Mouse (Mus musculus): Measurements from ENCODE around the gene Msgn1. TPM values are rescaled to one million over a fixed set of nuclear protein-coding genes. Genes with fewer than 3 reads are reported as not detected.

The Msgn1 gene
- polyA plus RNA-seq, 1 experiment = not detected

GRCm38 (mm10) chr12:11198026-11198425 is 10.7 kb downstream of the Msgn1 start:
- Histone ChIP-seq H3K4me2 (ENCODE audit: low read depth) (no peak overlapping the region), H3K4me3 (no peak overlapping the region), H3ac (ENCODE audit: control insufficient read depth, insufficient read length) (no peak overlapping the region), H3K36me3 (ENCODE audit: control insufficient read depth, insufficient read depth) (no peaks in the 10 kb centered on the region), H3K79me2 (ENCODE audit: control insufficient read depth, insufficient read depth) (no peaks in the 10 kb centered on the region), H3K27me3 (ENCODE audit: control insufficient read depth, insufficient read depth, insufficient read length) (no peaks in the 10 kb centered on the region)
- no peak for TF ChIP-seq TCF3 (IDR thresholded peaks at IDR 0.05; ENCODE audit: insufficient read length, low read depth)
- TF ChIP-seq SRF (IDR thresholded peaks at IDR 0.05; ENCODE audit: control insufficient read depth, insufficient read length, low read depth) = no peak
- no peak for TF ChIP-seq MYOD1 (IDR thresholded peaks at IDR 0.05; ENCODE audit: control insufficient read depth in 1 of 3, insufficient read length in 2 of 3, low read depth in 2 of 3)
- no peak for TF ChIP-seq TCF12 (IDR thresholded peaks at IDR 0.05; ENCODE audit: insufficient read depth, poor library complexity, severe bottlenecking)
- TF ChIP-seq CEBPB (IDR thresholded peaks at IDR 0.05; ENCODE audit: insufficient read depth, poor library complexity, severe bottlenecking) = no peak
- TF ChIP-seq MYOG (IDR thresholded peaks at IDR 0.05; ENCODE audit: control insufficient read depth in 1 of 3, insufficient read depth in 1 of 3, insufficient read length in 2 of 3, low read depth in 2 of 3) = no peak
- no peak for TF ChIP-seq USF1 (IDR thresholded peaks at IDR 0.05; ENCODE audit: low read depth)
- no peak for TF ChIP-seq E2F4 (IDR thresholded peaks at IDR 0.05; ENCODE audit: insufficient read depth)
- TF ChIP-seq REST (IDR thresholded peaks at IDR 0.05; ENCODE audit: insufficient read depth, insufficient read length) = no peak
- no peak for TF ChIP-seq MAX (IDR thresholded peaks at IDR 0.05; ENCODE audit: low read depth)
- no peak for TF ChIP-seq POLR2AphosphoS2 (IDR thresholded peaks at IDR 0.05; ENCODE audit: insufficient read length, low read depth)
- no peak for TF ChIP-seq POLR2A (IDR thresholded peaks at IDR 0.05; ENCODE audit: insufficient read length, low read depth)

GRCm38 (mm10) chr12:11196830-11197229 is 11.9 kb downstream of the Msgn1 start:
- no peak for TF ChIP-seq MYOD1 (IDR thresholded peaks at IDR 0.05; ENCODE audit: control insufficient read depth in 1 of 3, insufficient read length in 2 of 3, low read depth in 2 of 3)
- no peak for TF ChIP-seq TCF3 (IDR thresholded peaks at IDR 0.05; ENCODE audit: insufficient read length, low read depth)
- TF ChIP-seq MYOG (IDR thresholded peaks at IDR 0.05; ENCODE audit: control insufficient read depth in 1 of 3, insufficient read depth in 1 of 3, insufficient read length in 2 of 3, low read depth in 2 of 3) = no peak
- Histone ChIP-seq H3K27me3 (ENCODE audit: control insufficient read depth, insufficient read depth, insufficient read length) (no peaks in the 10 kb centered on the region), H3ac (ENCODE audit: control insufficient read depth, insufficient read length) (no peak overlapping the region), H3K4me2 (ENCODE audit: low read depth) (no peak overlapping the region), H3K79me2 (ENCODE audit: control insufficient read depth, insufficient read depth) (no peaks in the 10 kb centered on the region), H3K36me3 (ENCODE audit: control insufficient read depth, insufficient read depth) (no peaks in the 10 kb centered on the region), H3K4me3 (no peak overlapping the region)

- TF ChIP-seq TCF3 (IDR thresholded peaks at IDR 0.05; ENCODE audit: insufficient read length, low read depth) (no peak), POLR2A (IDR thresholded peaks at IDR 0.05; ENCODE audit: insufficient read length, low read depth) (no peak), MYOG (IDR thresholded peaks at IDR 0.05; ENCODE audit: control insufficient read depth in 1 of 3, insufficient read depth in 1 of 3, insufficient read length in 2 of 3, low read depth in 2 of 3) (no peak), MYOD1 (IDR thresholded peaks at IDR 0.05; ENCODE audit: control insufficient read depth in 1 of 3, insufficient read length in 2 of 3, low read depth in 2 of 3) (no peak), MAX (IDR thresholded peaks at IDR 0.05; ENCODE audit: low read depth) (no peak), REST (IDR thresholded peaks at IDR 0.05; ENCODE audit: insufficient read depth, insufficient read length) (no peak), POLR2AphosphoS2 (IDR thresholded peaks at IDR 0.05; ENCODE audit: insufficient read length, low read depth) (no peak), TCF12 (IDR thresholded peaks at IDR 0.05; ENCODE audit: insufficient read depth, poor library complexity, severe bottlenecking) (no peak), E2F4 (IDR thresholded peaks at IDR 0.05; ENCODE audit: insufficient read depth) (no peak), CEBPB (IDR thresholded peaks at IDR 0.05; ENCODE audit: insufficient read depth, poor library complexity, severe bottlenecking) (no peak), USF1 (IDR thresholded peaks at IDR 0.05; ENCODE audit: low read depth) (no peak), SRF (IDR thresholded peaks at IDR 0.05; ENCODE audit: control insufficient read depth, insufficient read length, low read depth) (no peak)
- H3K79me2 ChIP-seq (ENCODE audit: control insufficient read depth, insufficient read depth) = no peaks in the 10 kb centered on the region
- peak overlapping the region; percentile 38 for H3K4me2 ChIP-seq (ENCODE audit: low read depth)
- no peaks in the 10 kb centered on the region for H3K36me3 ChIP-seq (ENCODE audit: control insufficient read depth, insufficient read depth)
- no peak overlapping the region for H3ac ChIP-seq (ENCODE audit: control insufficient read depth, insufficient read length)
- no peaks in the 10 kb centered on the region for H3K27me3 ChIP-seq (ENCODE audit: control insufficient read depth, insufficient read depth, insufficient read length)
- H3K4me3 ChIP-seq = no peak overlapping the region
Observed at GRCm38 (mm10) chr12:11196142-11196597, 12.6 kb downstream of the Msgn1 start.

- TF ChIP-seq POLR2AphosphoS2 (IDR thresholded peaks at IDR 0.05; ENCODE audit: insufficient read length, low read depth) (no peak), E2F4 (IDR thresholded peaks at IDR 0.05; ENCODE audit: insufficient read depth) (no peak), POLR2A (IDR thresholded peaks at IDR 0.05; ENCODE audit: insufficient read length, low read depth) (no peak), MAX (IDR thresholded peaks at IDR 0.05; ENCODE audit: low read depth) (no peak), MYOD1 (IDR thresholded peaks at IDR 0.05; ENCODE audit: control insufficient read depth in 1 of 3, insufficient read length in 2 of 3, low read depth in 2 of 3) (no peak), TCF12 (IDR thresholded peaks at IDR 0.05; ENCODE audit: insufficient read depth, poor library complexity, severe bottlenecking) (no peak), USF1 (IDR thresholded peaks at IDR 0.05; ENCODE audit: low read depth) (no peak), TCF3 (IDR thresholded peaks at IDR 0.05; ENCODE audit: insufficient read length, low read depth) (no peak), MYOG (IDR thresholded peaks at IDR 0.05; ENCODE audit: control insufficient read depth in 1 of 3, insufficient read depth in 1 of 3, insufficient read length in 2 of 3, low read depth in 2 of 3) (no peak), CEBPB (IDR thresholded peaks at IDR 0.05; ENCODE audit: insufficient read depth, poor library complexity, severe bottlenecking) (no peak), REST (IDR thresholded peaks at IDR 0.05; ENCODE audit: insufficient read depth, insufficient read length) (no peak), SRF (IDR thresholded peaks at IDR 0.05; ENCODE audit: control insufficient read depth, insufficient read length, low read depth) (no peak)
- peak overlapping the region; percentile 6 for H3K4me2 ChIP-seq (ENCODE audit: low read depth)
- no peak overlapping the region for H3ac ChIP-seq (ENCODE audit: control insufficient read depth, insufficient read length)
- no peaks in the 10 kb centered on the region for H3K27me3 ChIP-seq (ENCODE audit: control insufficient read depth, insufficient read depth, insufficient read length)
- H3K79me2 ChIP-seq (ENCODE audit: control insufficient read depth, insufficient read depth) = no peaks in the 10 kb centered on the region
- no peaks in the 10 kb centered on the region for H3K36me3 ChIP-seq (ENCODE audit: control insufficient read depth, insufficient read depth)
- no peak overlapping the region for H3K4me3 ChIP-seq
Observed at GRCm38 (mm10) chr12:11195031-11195430, 13.7 kb downstream of the Msgn1 start.

Measured in myocyte (in vitro differentiated cells).